Mouse (Mus musculus) myocyte (in vitro differentiated cells): ENCODE results near the gene Lif. TPM values are rescaled to one million over a fixed set of nuclear protein-coding genes. Genes with fewer than 3 reads are reported as not detected.

ENCODE experiments used
- H3K27me3 ChIP-seq: one replicate; pipeline ENCODE4 v1.6.1; 2011; ENCODE audit not compliant: control insufficient read depth, insufficient read depth, insufficient read length
- H3K36me3 ChIP-seq: one replicate; pipeline ENCODE4 v1.6.1; 2011; ENCODE audit not compliant: control insufficient read depth, insufficient read depth
- H3K4me2 ChIP-seq: one replicate; pipeline ENCODE4 v1.6.1; 2011; ENCODE audit warnings: low read depth, control low read depth
- H3K4me3 ChIP-seq: one replicate; pipeline ENCODE4 v1.5.1; 2011; ENCODE audit warnings: mild to moderate bottlenecking, control low read depth, moderate library complexity
- H3K79me2 ChIP-seq: one replicate; pipeline ENCODE4 v1.6.1; 2011; ENCODE audit not compliant: control insufficient read depth, insufficient read depth
- H3ac ChIP-seq: one replicate; pipeline ENCODE4 v1.6.1; 2011; ENCODE audit not compliant: control insufficient read depth, insufficient read length
- CEBPB ChIP-seq: IDR thresholded peaks from 2 replicates; pipeline ENCODE4 v1.6.1; 2011; ENCODE audit warnings: mild to moderate bottlenecking, moderate library complexity; ENCODE audit not compliant: poor library complexity, insufficient read depth, severe bottlenecking
- E2F4 ChIP-seq: IDR thresholded peaks from one replicate; pipeline ENCODE4 v1.6.1; 2011; ENCODE audit warnings: mild to moderate bottlenecking, control low read depth, moderate library complexity; ENCODE audit not compliant: insufficient read depth
- MAX ChIP-seq: IDR thresholded peaks from one replicate; pipeline ENCODE4 v1.6.1; 2011; ENCODE audit warnings: low read depth, mild to moderate bottlenecking, control low read depth
- MYOD1 ChIP-seq, 3 experiments: IDR thresholded peaks; one replicate each; pipeline ENCODE4 v1.6.1; 2011; ENCODE audit warnings: control low read depth in 2 of 3, low read depth in 2 of 3, mild to moderate bottlenecking in 2 of 3, moderate library complexity in 1 of 3; ENCODE audit not compliant: insufficient read length in 2 of 3, control insufficient read depth in 1 of 3
- MYOG ChIP-seq, 3 experiments: IDR thresholded peaks; one replicate each; pipeline ENCODE4 v1.6.1; 2011; ENCODE audit warnings: control low read depth in 2 of 3, low read depth in 2 of 3, mild to moderate bottlenecking in 2 of 3; ENCODE audit not compliant: insufficient read length in 2 of 3, control insufficient read depth in 1 of 3, insufficient read depth in 1 of 3
- POLR2A ChIP-seq: IDR thresholded peaks from one replicate; pipeline ENCODE4 v1.6.1; 2011; ENCODE audit warnings: low read depth, mild to moderate bottlenecking, control low read depth, moderate library complexity; ENCODE audit not compliant: insufficient read length
- POLR2AphosphoS2 ChIP-seq: IDR thresholded peaks from one replicate; pipeline ENCODE4 v1.6.1; 2011; ENCODE audit warnings: low read depth, control low read depth; ENCODE audit not compliant: insufficient read length
- REST ChIP-seq: IDR thresholded peaks from one replicate; pipeline ENCODE4 v1.6.1; 2011; ENCODE audit warnings: mild to moderate bottlenecking, control low read depth, moderate library complexity; ENCODE audit not compliant: insufficient read depth, insufficient read length
- SRF ChIP-seq: IDR thresholded peaks from one replicate; pipeline ENCODE4 v1.6.1; 2011; ENCODE audit warnings: low read depth; ENCODE audit not compliant: control insufficient read depth, insufficient read length
- TCF12 ChIP-seq: IDR thresholded peaks from one replicate; pipeline ENCODE4 v1.6.1; 2011; ENCODE audit warnings: mild to moderate bottlenecking, control low read depth; ENCODE audit not compliant: poor library complexity, insufficient read depth, severe bottlenecking
- TCF3 ChIP-seq: IDR thresholded peaks from one replicate; pipeline ENCODE4 v1.6.1; 2011; ENCODE audit warnings: low read depth, control low read depth; ENCODE audit not compliant: insufficient read length
- USF1 ChIP-seq: IDR thresholded peaks from one replicate; pipeline ENCODE4 v1.6.1; 2011; ENCODE audit warnings: low read depth, mild to moderate bottlenecking, control low read depth, moderate library complexity
- polyA plus RNA-seq: library from polyadenylated mRNA; unstranded; fragments of >200 nt; fragmentation: generic; extraction: Trizol; gene quantifications from one replicate; pipeline ENCODE4 v1.2.1, GENCODE M21; 2012; ENCODE audit warnings: missing spikeins

The Lif gene
- polyA plus RNA-seq, 1 experiment = 5.2 TPM

- H3ac ChIP-seq = no peak overlapping the region
- no peak for TF ChIP-seq REST
- peak in 2 of 3 experiments; percentile 55 to 80 for TF ChIP-seq MYOD1 (IDR thresholded peaks at IDR 0.05; ENCODE audit: control insufficient read depth in 1 of 3, insufficient read length in 2 of 3, low read depth in 2 of 3)
- TF ChIP-seq CEBPB = no peak
- no peak for TF ChIP-seq E2F4
- TF ChIP-seq TCF3 = no peak
- TF ChIP-seq TCF12 = no peak
- no peak for TF ChIP-seq MYOG (IDR thresholded peaks at IDR 0.05; ENCODE audit: control insufficient read depth in 1 of 3, insufficient read depth in 1 of 3, insufficient read length in 2 of 3, low read depth in 2 of 3)
- H3K4me3 ChIP-seq = no peak overlapping the region
- no peak overlapping the region for H3K4me2 ChIP-seq
- no peaks in the 10 kb centered on the region for H3K79me2 ChIP-seq
- H3K27me3 ChIP-seq = no peaks in the 10 kb centered on the region
- no peaks in the 10 kb centered on the region for H3K36me3 ChIP-seq
These were observed 25.9 kb upstream of the Lif start for GRCm38 (mm10) chr11:4231435-4231834.

- TF ChIP-seq E2F4 = no peak
- TF ChIP-seq SRF = no peak
- TF ChIP-seq POLR2AphosphoS2 = no peak
- TF ChIP-seq CEBPB = no peak
- Histone ChIP-seq H3K27me3 (no peaks in the 10 kb centered on the region), H3K4me2 (no peak overlapping the region), H3ac (no peak overlapping the region), H3K79me2 (no peaks in the 10 kb centered on the region), H3K4me3 (no peak overlapping the region), H3K36me3 (no peaks in the 10 kb centered on the region)
These were observed 24.7 kb upstream of the Lif start for GRCm38 (mm10) chr11:4232644-4233043.

- Histone ChIP-seq H3K4me3 (no peak overlapping the region), H3K27me3 (peaks cover 6% of the 10 kb centered on the region), H3K36me3 (no peaks in the 10 kb centered on the region), H3K79me2 (no peaks in the 10 kb centered on the region), H3ac (no peak overlapping the region), H3K4me2 (no peak overlapping the region)
- TF ChIP-seq MAX (no peak), MYOD1 (IDR thresholded peaks at IDR 0.05; ENCODE audit: control insufficient read depth in 1 of 3, insufficient read length in 2 of 3, low read depth in 2 of 3) (no peak), MYOG (IDR thresholded peaks at IDR 0.05; ENCODE audit: control insufficient read depth in 1 of 3, insufficient read depth in 1 of 3, insufficient read length in 2 of 3, low read depth in 2 of 3) (no peak), POLR2A (no peak), CEBPB (no peak)
These were observed 22.2 kb upstream of the Lif start for GRCm38 (mm10) chr11:4235052-4235655.

- no peak within 1 kb of the TSS for H3ac ChIP-seq
- H3K36me3 ChIP-seq = no peaks in the 10 kb centered on the region
- H3K4me2 ChIP-seq = no peak within 1 kb of the TSS
- no peaks in the 10 kb centered on the region for H3K79me2 ChIP-seq
- TF ChIP-seq MYOD1 (IDR thresholded peaks at IDR 0.05; ENCODE audit: control insufficient read depth in 1 of 3, insufficient read length in 2 of 3, low read depth in 2 of 3) (no peak), TCF3 (no peak), SRF (no peak), POLR2AphosphoS2 (no peak), MAX (no peak), TCF12 (no peak), USF1 (no peak), REST (no peak), MYOG (IDR thresholded peaks at IDR 0.05; ENCODE audit: control insufficient read depth in 1 of 3, insufficient read depth in 1 of 3, insufficient read length in 2 of 3, low read depth in 2 of 3) (no peak)
- H3K27me3 ChIP-seq = peaks cover 6% of the 10 kb centered on the region
- H3K4me3 ChIP-seq = no peak within 1 kb of the TSS
These were observed 21.5 kb upstream of the Lif start, which contains the start of gene Osm for GRCm38 (mm10) chr11:4235665-4236545. Gene Osm (plus strand): TSS chr11:4236420.

GRCm38 (mm10) chr11:4236546-4237067 lies 20.8 kb upstream of the Lif start:
- H3K4me2 ChIP-seq = no peak overlapping the region
- peaks cover 6% of the 10 kb centered on the region for H3K27me3 ChIP-seq
- TF ChIP-seq USF1 (no peak), POLR2AphosphoS2 (no peak), MAX (no peak), POLR2A (no peak), TCF3 (no peak), CEBPB (no peak), MYOG (IDR thresholded peaks at IDR 0.05; ENCODE audit: control insufficient read depth in 1 of 3, insufficient read depth in 1 of 3, insufficient read length in 2 of 3, low read depth in 2 of 3) (no peak)

More at GRCm38 (mm10) chr11:4236546-4237067, 20.8 kb upstream of the Lif start:
- Histone ChIP-seq H3ac (no peak overlapping the region), H3K36me3 (no peaks in the 10 kb centered on the region), H3K79me2 (no peaks in the 10 kb centered on the region), H3K4me3 (no peak overlapping the region)
